Mouse (Mus musculus): ENCODE data around the gene Itgav.

GRCm38 (mm10) chr2:83736836-83737235 is 12.6 kb downstream of the Itgav start:
- TF ChIP-seq CTCF (IDR thresholded peaks at IDR 0.05; ENCODE audit: low read depth) (no peak), EP300 (IDR thresholded peaks at IDR 0.05; ENCODE audit: low read depth) (no peak)
